Mouse (Mus musculus) embryonic facial prominence, embryonic 12.5 days (tissue): ENCODE results near the gene Mapkbp1. TPM values are rescaled to one million over a fixed set of nuclear protein-coding genes. Genes with fewer than 3 reads are reported as not detected.

Experiments
- ATAC-seq: fragments of 200-750 bp; cut with Nextera tagmentation; 2 replicates; pipeline ENCODE4 v1.8.0; 2017; ENCODE audit not compliant: insufficient number of reproducible peaks, insufficient read depth, low FRiP score, low TSS enrichment
- H3K27ac ChIP-seq: fragments of 300-500 bp; sonication (generic); 2 replicates; pipeline ENCODE4 v1.5.1; 2016; ENCODE audit warnings: mild to moderate bottlenecking
- H3K27me3 ChIP-seq: fragments of 300-500 bp; sonication (generic); 2 replicates; pipeline ENCODE4 v1.6.1; 2016; ENCODE audit warnings: mild to moderate bottlenecking, moderate library complexity
- H3K36me3 ChIP-seq: fragments of 300-500 bp; sonication (generic); 2 replicates; pipeline ENCODE4 v1.6.1; 2016; ENCODE audit warnings: mild to moderate bottlenecking
- H3K4me1 ChIP-seq: fragments of 300-500 bp; sonication (generic); 2 replicates; pipeline ENCODE4 v1.6.1; 2016
- H3K4me2 ChIP-seq: fragments of 300-500 bp; sonication (generic); replicated peaks from 2 replicates; pipeline ENCODE4 v1.6.1; 2016; ENCODE audit warnings: mild to moderate bottlenecking, moderate library complexity
- H3K4me3 ChIP-seq: fragments of 300-500 bp; sonication (generic); 2 replicates; pipeline ENCODE4 v1.5.1; 2016; ENCODE audit warnings: mild to moderate bottlenecking
- H3K9ac ChIP-seq: fragments of 300-500 bp; sonication (generic); 2 replicates; pipeline ENCODE4 v1.6.1; 2016; ENCODE audit warnings: mild to moderate bottlenecking, moderate library complexity
- H3K9me3 ChIP-seq: fragments of 300-500 bp; sonication (generic); 2 replicates; pipeline ENCODE4 v1.6.1; 2016; ENCODE audit warnings: mild to moderate bottlenecking, moderate library complexity
- WGBS: fragments of 180-500 bp; shearing (Covaris S2); methylation state at CpG from one replicate; pipeline ENCODE4 v1.1.7; 2016; 5-methylcytosine and 5-hydroxymethylcytosine counted together
- polyA plus RNA-seq: library from polyadenylated mRNA; unstranded; fragments of >200 nt; fragmentation: Nextera tagmentation; extraction: Ambion mirVana; gene quantifications from 2 replicates; pipeline ENCODE4 v1.2.1, GENCODE M21; 2016

The Mapkbp1 gene
- polyA plus RNA-seq, 1 experiment from 2014 or later, result 3.9 TPM

- WGBS, result 51% methylated on average over 2 of the region's 2 CpGs
- no peak overlapping the region for H3K27ac ChIP-seq
Observed at GRCm38 (mm10) chr2:119993515-119993914, 21.0 kb downstream of the Mapkbp1 start.

GRCm38 (mm10) chr2:119994839-119995238 is 22.3 kb downstream of the Mapkbp1 start:
- no peak overlapping the region for H3K4me2 ChIP-seq
- H3K27me3 ChIP-seq, result no peaks in the 10 kb centered on the region
- WGBS, result 88% methylated on average over 6 of the region's 6 CpGs
- H3K9ac ChIP-seq, result no peak overlapping the region
- peak overlapping the region; percentile 94 for H3K27ac ChIP-seq
- ATAC-seq, result no peak
- H3K4me3 ChIP-seq, result no peak overlapping the region
- peaks cover 26% of the 10 kb centered on the region for H3K4me1 ChIP-seq
- H3K9me3 ChIP-seq, result no peaks in the 10 kb centered on the region
- 0 out of 2 replicates have a peak, but pooled peaks cover 2% of the 10 kb centered on the region for H3K36me3 ChIP-seq

More at GRCm38 (mm10) chr2:119993515-119993914, 21.0 kb downstream of the Mapkbp1 start:
- no peak overlapping the region for H3K4me2 ChIP-seq
- H3K9ac ChIP-seq, result no peak overlapping the region
- no peak overlapping the region for H3K4me3 ChIP-seq
- no peaks in the 10 kb centered on the region for H3K9me3 ChIP-seq
- peaks cover 26% of the 10 kb centered on the region for H3K4me1 ChIP-seq
- no peak for ATAC-seq
- H3K27me3 ChIP-seq, result no peaks in the 10 kb centered on the region
- no peaks in the 10 kb centered on the region for H3K36me3 ChIP-seq

GRCm38 (mm10) chr2:119995391-119996281 is 23.1 kb downstream of the Mapkbp1 start:
- peak; percentile 74 for ATAC-seq
- Histone ChIP-seq H3K27ac (peak overlapping the region; percentile 94), H3K4me2 (no peak overlapping the region), H3K27me3 (no peaks in the 10 kb centered on the region), H3K4me1 (peaks cover 26% of the 10 kb centered on the region), H3K4me3 (no peak overlapping the region), H3K36me3 (peaks cover 4% of the 10 kb centered on the region; the same call in 1 of the 2 replicates), H3K9ac (no peak overlapping the region), H3K9me3 (no peaks in the 10 kb centered on the region)
- 38% methylated on average over 9 of the region's 9 CpGs for WGBS

- Histone ChIP-seq H3K36me3 (peaks cover 10% of the 10 kb centered on the region; the same call in 1 of the 2 replicates), H3K27me3 (no peaks in the 10 kb centered on the region), H3K9ac (no peak overlapping the region), H3K4me3 (no peak overlapping the region), H3K9me3 (no peaks in the 10 kb centered on the region), H3K27ac (peak overlapping the region; percentile 94), H3K4me2 (no peak overlapping the region), H3K4me1 (peaks cover 36% of the 10 kb centered on the region)
- no peak for ATAC-seq
- WGBS, result 79% methylated on average over 4 of the region's 4 CpGs
Observed at GRCm38 (mm10) chr2:119997354-119997753, 24.9 kb downstream of the Mapkbp1 start.

GRCm38 (mm10) chr2:119999731-120000130 is 27.2 kb downstream of the Mapkbp1 start:
- H3K4me3 ChIP-seq, result no peak overlapping the region
- H3K4me1 ChIP-seq, result peaks cover 35% of the 10 kb centered on the region
- no peaks in the 10 kb centered on the region for H3K27me3 ChIP-seq
- H3K9me3 ChIP-seq, result no peaks in the 10 kb centered on the region
- no peak overlapping the region for H3K4me2 ChIP-seq
- no peak overlapping the region for H3K9ac ChIP-seq
- no peak overlapping the region for H3K27ac ChIP-seq
- ATAC-seq, result no peak
- peaks cover 10% of the 10 kb centered on the region; the same call in 1 of the 2 replicates for H3K36me3 ChIP-seq
- WGBS, result 89% methylated on average over 2 of the region's 2 CpGs

GRCm38 (mm10) chr2:120000882-120001584 is 28.5 kb downstream of the Mapkbp1 start:
- no peak overlapping the region for H3K4me2 ChIP-seq
- peaks cover 25% of the 10 kb centered on the region for H3K4me1 ChIP-seq
- 56% methylated on average over 3 of the region's 3 CpGs for WGBS
- H3K9ac ChIP-seq, result no peak overlapping the region
- H3K27me3 ChIP-seq, result no peaks in the 10 kb centered on the region
- H3K4me3 ChIP-seq, result no peak overlapping the region
- ATAC-seq, result peak; percentile 60; the same call in 1 of the 2 replicates
- H3K9me3 ChIP-seq, result no peaks in the 10 kb centered on the region
- H3K27ac ChIP-seq, result peak overlapping the region; percentile 43; the same call in 1 of the 2 replicates
- H3K36me3 ChIP-seq, result peaks cover 10% of the 10 kb centered on the region; the same call in 1 of the 2 replicates

- ATAC-seq, result no peak
- Histone ChIP-seq H3K27ac (no peak overlapping the region), H3K9me3 (no peaks in the 10 kb centered on the region), H3K4me1 (peaks cover 15% of the 10 kb centered on the region), H3K9ac (no peak overlapping the region), H3K27me3 (no peaks in the 10 kb centered on the region), H3K36me3 (peaks cover 10% of the 10 kb centered on the region; the same call in 1 of the 2 replicates), H3K4me3 (no peak overlapping the region), H3K4me2 (no peak overlapping the region)
- 68% methylated on average over 4 of the region's 4 CpGs for WGBS
Observed at GRCm38 (mm10) chr2:120001956-120002355, 29.5 kb downstream of the Mapkbp1 start.

GRCm38 (mm10) chr2:120003970-120004369 is 31.5 kb downstream of the Mapkbp1 start:
- peaks cover 10% of the 10 kb centered on the region for H3K4me1 ChIP-seq
- 73% methylated on average over 2 of the region's 2 CpGs for WGBS
- ATAC-seq, result no peak
- H3K36me3 ChIP-seq, result peaks cover 14% of the 10 kb centered on the region; the same call in 1 of the 2 replicates
- no peak overlapping the region for H3K4me3 ChIP-seq
- no peak overlapping the region for H3K27ac ChIP-seq
- H3K9ac ChIP-seq, result no peak overlapping the region
- H3K27me3 ChIP-seq, result no peaks in the 10 kb centered on the region
- no peak overlapping the region for H3K4me2 ChIP-seq
- no peaks in the 10 kb centered on the region for H3K9me3 ChIP-seq

- Histone ChIP-seq H3K36me3 (0 out of 2 replicates have a peak, but pooled peaks cover 4% of the 10 kb centered on the region), H3K27me3 (no peaks in the 10 kb centered on the region), H3K4me2 (no peak overlapping the region), H3K9me3 (no peaks in the 10 kb centered on the region), H3K27ac (no peak overlapping the region), H3K4me1 (no peaks in the 10 kb centered on the region), H3K4me3 (no peak overlapping the region), H3K9ac (no peak overlapping the region)
- 92% methylated on average over 7 of the region's 7 CpGs for WGBS
- ATAC-seq, result no peak
Observed at GRCm38 (mm10) chr2:120006696-120007095, 34.2 kb downstream of the Mapkbp1 start.

- no peaks in the 10 kb centered on the region for H3K27me3 ChIP-seq
- H3K9ac ChIP-seq, result no peak overlapping the region
- 73% methylated on average over 4 of the region's 4 CpGs for WGBS
- H3K4me3 ChIP-seq, result no peak overlapping the region
- H3K36me3 ChIP-seq, result 0 out of 2 replicates have a peak, but pooled peaks cover 4% of the 10 kb centered on the region
- H3K9me3 ChIP-seq, result no peaks in the 10 kb centered on the region
- H3K27ac ChIP-seq, result no peak overlapping the region
- H3K4me2 ChIP-seq, result no peak overlapping the region
- no peaks in the 10 kb centered on the region for H3K4me1 ChIP-seq
- no peak for ATAC-seq
Observed at GRCm38 (mm10) chr2:120007680-120008210, 35.2 kb downstream of the Mapkbp1 start.

- Histone ChIP-seq H3K4me3 (no peak overlapping the region), H3K9ac (no peak overlapping the region), H3K4me2 (no peak overlapping the region), H3K9me3 (no peaks in the 10 kb centered on the region), H3K36me3 (peaks cover 7% of the 10 kb centered on the region; the same call in 1 of the 2 replicates), H3K27me3 (no peaks in the 10 kb centered on the region), H3K4me1 (no peaks in the 10 kb centered on the region), H3K27ac (no peak overlapping the region)
- WGBS, result 41% methylated on average over 4 of the region's 4 CpGs
- ATAC-seq, result no peak
Observed at GRCm38 (mm10) chr2:120008672-120009071, 36.2 kb downstream of the Mapkbp1 start.
